Mouse (Mus musculus) spleen, adult 2 months (tissue): ENCODE data around the gene H2al3. TPM values are rescaled to one million over a fixed set of nuclear protein-coding genes. Genes with fewer than 3 reads are reported as not detected.

Experiments used
- DNase-seq, 2 experiments: peaks; one replicate each; pipeline versions ENCODE4 v3.0.0 to v3.0.0-alpha.2; 2012 to 2021; ENCODE audit warnings: low spot score in 2 of 2, low read depth in 1 of 2
- H3K27ac ChIP-seq: fragments of 200-500 bp; 2 replicates; pipeline ENCODE4 v1.5.1; 2012; ENCODE audit warnings: low read length, inconsistent platforms; ENCODE audit not compliant: insufficient read depth
- H3K27me3 ChIP-seq: fragments of 200-500 bp; 2 replicates; pipeline ENCODE4 v1.6.1; 2012; ENCODE audit warnings: mild to moderate bottlenecking, moderate library complexity, low read length, inconsistent platforms; ENCODE audit not compliant: control insufficient read depth, insufficient read depth
- H3K36me3 ChIP-seq: fragments of 200-500 bp; 2 replicates; pipeline ENCODE4 v1.6.1; 2012; ENCODE audit warnings: mild to moderate bottlenecking, low read length, inconsistent platforms; ENCODE audit not compliant: control insufficient read depth, insufficient read depth
- H3K4me1 ChIP-seq: fragments of 200-500 bp; 2 replicates; pipeline ENCODE4 v1.6.1; 2011; ENCODE audit warnings: inconsistent platforms; ENCODE audit not compliant: control insufficient read depth, insufficient read depth, insufficient read length
- H3K4me3 ChIP-seq: fragments of 200-500 bp; 2 replicates; pipeline ENCODE4 v1.5.1; 2011; ENCODE audit warnings: mild to moderate bottlenecking, inconsistent platforms; ENCODE audit not compliant: insufficient read depth, insufficient read length; ENCODE audit errors: extremely low read depth
- CTCF ChIP-seq: fragments of 200-500 bp; IDR thresholded peaks from 2 replicates; pipeline ENCODE4 v1.5.1; 2011; ENCODE audit warnings: mild to moderate bottlenecking, inconsistent platforms; ENCODE audit not compliant: insufficient read depth, insufficient read length, insufficient replicate concordance; ENCODE audit errors: extremely low read depth
- POLR2A ChIP-seq: fragments of 200-500 bp; IDR thresholded peaks from 2 replicates; pipeline ENCODE4 v1.6.1; 2011; ENCODE audit warnings: low read depth, low read length, inconsistent platforms
- WGBS: fragments of 180-500 bp; shearing (Covaris S2); methylation state at CpG from one replicate; pipeline ENCODE4 v1.1.7; 2018; 5-methylcytosine and 5-hydroxymethylcytosine counted together
- polyA plus RNA-seq: library from polyadenylated mRNA; depleted of rRNA; stranded (reverse); fragments of >200 nt; gene quantifications from 2 replicates; pipeline ENCODE4 v1.2.3, GENCODE M21; 2012; rRNA removed

Gene H2al3
- polyA plus RNA-seq, result not detected in 2 replicates

DNA sequence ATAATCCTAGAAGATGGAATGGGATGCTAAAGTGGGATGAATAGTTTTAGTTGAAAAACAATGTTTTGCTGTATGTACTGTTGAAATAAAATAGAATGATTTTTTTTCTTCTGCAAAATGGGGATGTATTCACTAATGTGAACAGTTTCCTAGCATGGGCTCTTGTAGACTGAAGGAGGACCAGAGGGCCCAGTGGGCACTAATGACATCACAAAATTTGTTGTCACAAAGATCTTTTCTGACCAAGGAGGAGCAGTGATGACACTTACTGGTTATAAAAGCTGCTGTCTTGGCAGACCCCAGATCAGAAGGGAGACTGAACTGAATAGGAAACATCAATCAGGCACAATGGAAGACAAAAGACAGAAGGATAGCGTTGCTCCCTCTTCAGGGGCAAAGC is at the start of gene H2al3:
Gene H2al3, plus strand, starts transcription at position 301 of the 400 bp plus-strand sequence.
- WGBS, result 52% methylated on average over 1 of the region's 1 CpGs
- no peak within 1 kb of the TSS for H3K4me3 ChIP-seq
- TF ChIP-seq CTCF (no peak), POLR2A (no peak)
- no peaks in the 10 kb centered on the region for H3K4me1 ChIP-seq
- H3K27me3 ChIP-seq, result no peaks in the 10 kb centered on the region
- no peak within 1 kb of the TSS for H3K27ac ChIP-seq
- no peak for DNase-seq
- no peaks in the 10 kb centered on the region for H3K36me3 ChIP-seq

- no peak for DNase-seq
- no peaks in the 10 kb centered on the region for H3K36me3 ChIP-seq
- TF ChIP-seq CTCF (no peak), POLR2A (no peak)
- H3K27ac ChIP-seq, result no peak overlapping the region
- no peak overlapping the region for H3K4me3 ChIP-seq
- 59% methylated on average over 1 of the region's 1 CpGs for WGBS
- no peaks in the 10 kb centered on the region for H3K27me3 ChIP-seq
- H3K4me1 ChIP-seq, result no peaks in the 10 kb centered on the region
Observed at GRCm38 (mm10) chrX:9810101-9810500, 39.4 kb upstream of the H2al3 start.

- DNase-seq, result no peak
- TF ChIP-seq POLR2A, result no peak
- no peak for TF ChIP-seq CTCF
- H3K27ac ChIP-seq, result no peak overlapping the region
- no peaks in the 10 kb centered on the region for H3K27me3 ChIP-seq
- no peaks in the 10 kb centered on the region for H3K36me3 ChIP-seq
- no peaks in the 10 kb centered on the region for H3K4me1 ChIP-seq
- H3K4me3 ChIP-seq, result no peak overlapping the region
Observed at GRCm38 (mm10) chrX:9812469-9812868, 37.0 kb upstream of the H2al3 start.

GRCm38 (mm10) chrX:9834779-9835178 is 14.7 kb upstream of the H2al3 start:
- 77% methylated on average over 2 of the region's 2 CpGs for WGBS
- Histone ChIP-seq H3K4me3 (no peak overlapping the region), H3K4me1 (no peaks in the 10 kb centered on the region), H3K27me3 (no peaks in the 10 kb centered on the region), H3K27ac (no peak overlapping the region), H3K36me3 (no peaks in the 10 kb centered on the region)
- DNase-seq, result no peak
- no peak for TF ChIP-seq CTCF
- TF ChIP-seq POLR2A, result no peak

DNA sequence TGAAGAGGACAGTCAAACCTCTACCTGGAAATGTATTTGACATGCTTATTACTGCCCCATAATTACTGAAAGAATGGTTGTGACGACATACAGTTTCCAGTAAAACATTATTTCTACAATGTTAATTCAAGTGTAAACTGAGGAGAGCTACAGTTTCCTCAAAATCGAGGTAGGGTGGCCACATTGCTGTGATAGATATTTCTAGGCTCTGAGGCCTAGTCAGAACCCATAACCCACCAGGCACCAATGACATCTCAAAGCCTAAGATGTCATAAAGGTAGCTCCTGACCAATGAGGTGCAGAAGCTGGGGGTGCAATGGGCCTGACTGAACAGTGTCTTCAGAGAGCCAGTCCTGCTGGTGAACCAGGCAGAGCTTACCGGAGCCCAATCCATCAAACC is 2.9 kb upstream of the H2al3 start, which contains the start of gene Hypm:
Gene Hypm, plus strand, starts transcription at position 301 of the 400 bp plus-strand sequence.
- no peak for DNase-seq
- Histone ChIP-seq H3K27me3 (no peaks in the 10 kb centered on the region), H3K4me3 (no peak within 1 kb of the TSS), H3K4me1 (no peaks in the 10 kb centered on the region), H3K27ac (no peak within 1 kb of the TSS), H3K36me3 (no peaks in the 10 kb centered on the region)
- TF ChIP-seq POLR2A (no peak), CTCF (no peak)
- 75% methylated on average over 3 of the region's 3 CpGs for WGBS

DNA sequence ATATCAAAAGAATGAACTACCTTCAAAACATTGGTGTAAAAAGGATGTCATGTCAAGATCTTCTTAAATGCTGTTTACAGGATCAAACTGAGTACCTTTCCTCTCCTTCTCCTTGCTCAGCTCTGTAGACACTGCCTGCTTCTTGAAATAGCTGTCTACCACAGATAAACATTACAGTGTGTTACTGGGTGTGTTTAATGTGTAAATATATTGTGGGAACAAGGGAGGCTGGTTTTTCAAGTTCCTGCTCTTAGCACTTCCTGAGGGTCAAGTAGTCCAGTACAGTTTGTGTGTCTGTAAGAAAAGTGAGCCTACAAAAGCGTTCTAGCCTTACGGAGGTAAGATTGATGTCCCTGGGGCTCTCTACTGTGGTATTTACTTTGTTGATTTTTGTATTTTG is 12.4 kb downstream of the H2al3 start:
- Histone ChIP-seq H3K27ac (no peak overlapping the region), H3K36me3 (no peaks in the 10 kb centered on the region), H3K4me1 (no peaks in the 10 kb centered on the region), H3K27me3 (no peaks in the 10 kb centered on the region), H3K4me3 (no peak overlapping the region)
- no peak for DNase-seq
- TF ChIP-seq POLR2A, result no peak
- TF ChIP-seq CTCF, result no peak
- WGBS, result 85% methylated on average over 2 of the region's 2 CpGs

DNA sequence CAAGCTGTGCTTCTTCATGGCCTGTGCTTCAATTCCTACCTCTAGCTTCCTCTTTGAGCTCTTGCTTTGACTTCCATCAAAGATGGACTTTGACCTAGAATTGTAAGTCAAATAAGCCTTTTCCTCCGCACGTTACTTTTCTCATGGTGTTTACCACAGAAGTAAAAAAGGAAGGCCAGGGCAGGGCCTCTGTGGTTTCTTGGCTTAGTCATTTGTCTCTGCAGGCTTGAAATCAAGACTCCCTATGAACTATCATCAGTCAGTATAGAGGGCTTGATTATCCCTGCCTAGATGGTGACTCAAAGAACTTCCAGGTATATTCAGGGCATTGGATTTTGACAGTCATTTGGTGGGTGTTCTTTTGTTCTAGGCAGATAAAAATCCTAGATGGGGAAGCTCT is 26.0 kb downstream of the H2al3 start:
- no peaks in the 10 kb centered on the region for H3K4me1 ChIP-seq
- no peak overlapping the region for H3K4me3 ChIP-seq
- DNase-seq, result no peak
- no peaks in the 10 kb centered on the region for H3K27me3 ChIP-seq
- TF ChIP-seq POLR2A (no peak), CTCF (no peak)
- H3K27ac ChIP-seq, result no peak overlapping the region
- WGBS, result 74% methylated on average over 2 of the region's 2 CpGs
- H3K36me3 ChIP-seq, result no peaks in the 10 kb centered on the region
